Mouse (Mus musculus) cerebellum, adult 2 months (tissue): Measurements from ENCODE around the gene Gpr83.

Experiments used
- CTCF ChIP-seq: fragments of 200-500 bp; IDR thresholded peaks from 2 replicates; pipeline ENCODE4 v1.5.1; 2011; ENCODE audit warnings: low read depth, mild to moderate bottlenecking, control low read depth, low read length, moderate library complexity, borderline replicate concordance; ENCODE audit not compliant: insufficient read depth
- POLR2A ChIP-seq: fragments of 200-500 bp; IDR thresholded peaks from 2 replicates; pipeline ENCODE4 v1.6.1; 2011; ENCODE audit warnings: low read length, control low read depth, borderline replicate concordance; ENCODE audit not compliant: insufficient read depth

DNA sequence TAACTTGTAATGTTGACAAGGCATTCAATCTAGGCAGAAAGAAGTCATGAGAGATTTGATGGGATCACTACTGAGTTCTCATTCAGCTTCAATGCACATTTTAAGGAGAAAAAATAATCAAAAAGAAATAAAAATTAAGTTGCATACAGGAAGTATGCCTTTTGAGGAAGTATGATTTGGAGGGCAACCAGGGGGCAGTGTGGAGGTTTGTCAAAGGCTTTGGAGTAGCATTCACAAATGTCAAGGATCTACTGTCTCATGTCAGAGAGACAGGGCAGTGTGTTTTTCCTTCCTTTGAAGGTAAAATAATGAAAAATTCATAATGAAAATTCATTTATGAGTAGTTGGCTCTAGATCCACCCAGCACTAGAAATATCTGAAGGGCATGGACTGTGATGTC is 25.1 kb downstream of the Gpr83 start:
- TF ChIP-seq CTCF (no peak), POLR2A (no peak)
